Mouse (Mus musculus): ENCODE measurements around the gene Snapc4. TPM values are rescaled to one million over a fixed set of nuclear protein-coding genes. Genes with fewer than 3 reads are reported as not detected.
"Not testable (repeated sequence)": the region's sequence is repeated elsewhere in the genome, so short reads cannot be mapped to it uniquely, and the experiment has no call there.

Gene Snapc4
- polyA plus RNA-seq (2017; shearing (Covaris generic)): 10 to 100 TPM; 20.1 to 24.4 TPM

DNA sequence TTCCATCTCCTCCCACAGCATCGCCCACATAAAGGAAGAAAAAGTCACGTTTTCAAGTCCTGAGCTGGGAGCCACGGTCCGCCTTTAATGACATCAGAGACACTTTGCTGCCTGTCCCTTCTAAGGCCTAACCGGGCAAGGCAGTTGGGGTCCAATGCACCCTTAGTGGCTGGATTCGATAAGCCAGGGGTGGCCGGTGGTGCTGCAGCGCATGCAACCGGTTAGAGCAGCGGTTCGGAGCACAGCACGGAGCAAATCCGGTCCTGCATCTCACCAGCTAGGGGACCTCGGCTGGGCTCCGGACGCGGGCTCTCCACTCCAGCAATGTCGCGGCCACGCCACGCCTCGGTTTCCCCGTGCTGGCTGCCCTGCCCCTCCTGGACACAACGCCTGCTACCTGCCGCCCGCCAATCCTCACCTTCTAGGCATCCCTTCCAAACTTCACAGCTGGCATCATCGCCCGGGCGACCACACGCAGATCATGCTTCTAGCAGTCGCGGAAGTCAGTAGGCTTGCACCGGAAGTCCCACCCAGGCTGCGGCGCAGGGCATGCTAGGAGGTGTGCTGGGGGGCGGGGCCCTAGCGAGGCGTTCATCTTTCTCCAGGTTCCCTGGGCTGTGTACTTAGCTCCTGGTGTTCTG lies at the start of gene Snapc4:
TSS of gene Snapc4 (minus strand) at position 523 of the 641 bp plus-strand sequence.
- ATAC-seq: peak; percentile 100

DNA sequence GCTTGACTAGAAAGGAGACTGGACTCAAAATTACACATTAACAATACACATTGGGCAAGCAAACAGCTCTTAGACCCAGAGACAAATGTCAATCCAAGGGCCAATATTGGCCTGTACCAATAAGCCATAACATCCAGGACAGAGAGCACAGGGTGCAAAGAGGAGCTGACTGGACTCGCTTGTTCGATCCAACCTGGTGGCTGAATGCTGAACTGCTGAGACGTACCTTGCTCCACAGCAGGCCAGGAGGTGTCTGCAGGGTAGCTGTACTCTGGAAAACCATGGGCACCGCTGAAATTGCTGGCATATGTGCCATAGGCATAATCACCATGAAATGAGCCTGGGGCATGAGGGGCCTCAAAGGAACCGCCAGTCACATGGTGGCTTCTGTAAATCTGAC lies 49.4 kb upstream of the Snapc4 start:
- ATAC-seq: no peak

DNA sequence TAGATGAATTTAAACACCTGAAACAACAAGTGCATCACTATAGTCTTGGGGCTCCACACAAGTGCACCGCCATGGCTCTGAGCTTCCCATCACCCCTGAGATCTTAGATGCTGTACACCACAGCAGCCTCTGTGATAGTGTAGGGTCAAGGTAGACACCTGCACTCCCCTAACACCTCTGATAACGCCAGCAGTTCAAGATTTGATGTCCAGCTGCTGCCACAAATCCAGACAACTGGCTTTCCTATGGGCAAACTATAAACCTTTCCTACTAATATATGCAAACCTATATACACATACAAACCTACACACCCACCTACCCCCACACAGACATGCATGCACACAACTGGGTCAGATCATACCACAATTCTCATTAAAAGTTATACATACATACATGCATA lies 44.1 kb upstream of the Snapc4 start:
- no peak for ATAC-seq

DNA sequence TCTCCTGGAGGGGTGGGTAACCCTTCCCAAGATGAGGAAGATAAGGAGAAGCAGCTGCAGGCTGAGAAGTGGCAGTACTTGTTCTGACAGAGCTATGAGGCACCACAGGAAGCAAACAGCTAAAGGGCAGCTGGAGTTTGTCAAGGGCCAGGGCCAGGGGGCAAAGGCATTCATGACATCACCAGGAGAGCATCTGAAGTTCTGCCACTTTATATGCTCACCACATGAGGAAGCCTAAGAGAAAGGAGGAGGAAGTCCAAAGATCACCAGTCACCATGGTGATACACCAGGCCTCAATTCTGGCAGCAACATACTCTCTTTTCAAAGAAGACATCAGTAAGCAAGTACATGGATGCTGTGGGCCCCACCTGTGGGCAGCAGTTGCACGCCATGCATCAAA lies 42.6 kb upstream of the Snapc4 start:
- ATAC-seq: no peak

DNA sequence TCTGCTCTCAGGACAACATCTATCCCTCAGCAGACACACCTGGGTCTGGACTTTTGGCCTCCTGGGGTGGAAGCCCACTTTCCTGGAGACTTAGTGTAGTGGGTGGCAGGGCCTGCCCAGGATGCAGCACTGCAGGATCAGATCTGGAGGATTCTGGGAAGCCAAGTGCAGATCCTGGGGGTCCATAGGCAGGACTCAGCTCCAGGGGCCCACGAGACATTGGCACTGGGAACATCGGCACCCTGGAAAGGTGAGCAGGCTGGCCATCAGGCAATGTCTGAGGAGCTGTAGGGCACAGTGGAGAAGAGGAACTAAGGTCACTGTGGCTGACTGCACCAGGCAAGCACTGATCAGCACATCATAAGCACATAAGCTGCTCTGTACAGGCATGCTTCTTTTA lies 41.5 kb upstream of the Snapc4 start:
- ATAC-seq: no peak

DNA sequence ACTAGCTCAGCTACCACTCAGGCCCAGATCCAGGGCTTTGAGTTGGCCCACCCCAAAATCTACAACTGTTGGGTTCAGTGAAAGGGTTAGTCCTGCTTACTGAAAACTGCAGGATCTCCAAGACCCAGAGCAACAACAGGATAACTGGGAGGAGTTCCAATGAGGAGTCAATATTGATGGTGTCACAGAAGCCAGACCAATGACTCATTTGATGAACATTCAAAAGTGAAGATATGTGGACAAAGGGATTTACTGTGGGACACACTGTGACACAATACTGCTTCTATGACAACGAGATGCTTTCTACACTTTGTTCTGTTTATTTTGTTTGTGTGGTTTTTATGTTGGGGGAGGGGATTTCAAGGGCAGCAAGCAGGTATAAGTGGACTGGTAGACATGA lies 37.7 kb upstream of the Snapc4 start:
- ATAC-seq: no peak

DNA sequence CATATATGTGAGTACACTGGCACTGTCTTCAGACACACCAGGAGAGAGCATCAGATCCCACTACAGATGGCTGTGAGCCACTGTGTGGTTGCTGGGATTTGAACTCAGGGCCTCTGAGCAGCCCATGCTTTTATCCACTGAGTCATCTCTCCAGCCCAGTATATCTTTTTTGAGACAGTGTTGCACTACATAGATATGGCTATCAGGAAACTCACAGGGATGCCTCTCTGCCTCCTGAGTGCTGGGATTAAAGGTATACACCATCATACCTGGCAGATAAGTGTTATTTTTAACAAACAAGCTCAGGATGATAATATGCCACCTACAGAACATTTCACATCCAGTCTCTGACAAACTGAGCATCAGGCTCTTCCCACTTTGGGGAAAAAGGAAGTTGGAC lies 36.6 kb upstream of the Snapc4 start:
- no peak for ATAC-seq

DNA sequence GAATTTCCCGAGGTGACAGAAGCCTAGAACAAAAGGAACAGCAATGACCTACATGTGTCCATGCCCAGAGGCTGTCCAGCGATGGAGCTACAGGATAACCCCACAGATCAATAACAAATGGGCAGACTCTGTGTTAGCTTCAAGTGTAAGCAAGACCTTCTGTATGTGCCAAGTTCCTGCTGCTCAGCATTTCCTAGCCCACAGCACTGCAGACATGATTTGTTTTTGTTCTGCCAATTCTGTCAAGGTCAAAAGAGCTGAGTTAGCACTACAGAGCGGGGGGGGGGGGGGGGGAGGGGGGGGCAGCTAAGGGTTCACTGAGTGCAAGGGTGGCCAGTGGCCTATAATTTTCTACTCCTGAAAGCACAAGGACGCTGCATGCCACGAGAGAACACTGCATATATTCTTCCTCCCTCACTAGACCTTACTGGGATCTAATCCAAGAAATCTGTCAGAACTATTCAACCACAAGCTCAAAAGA lies 30.5 kb upstream of the Snapc4 start:
- ATAC-seq: no peak

DNA sequence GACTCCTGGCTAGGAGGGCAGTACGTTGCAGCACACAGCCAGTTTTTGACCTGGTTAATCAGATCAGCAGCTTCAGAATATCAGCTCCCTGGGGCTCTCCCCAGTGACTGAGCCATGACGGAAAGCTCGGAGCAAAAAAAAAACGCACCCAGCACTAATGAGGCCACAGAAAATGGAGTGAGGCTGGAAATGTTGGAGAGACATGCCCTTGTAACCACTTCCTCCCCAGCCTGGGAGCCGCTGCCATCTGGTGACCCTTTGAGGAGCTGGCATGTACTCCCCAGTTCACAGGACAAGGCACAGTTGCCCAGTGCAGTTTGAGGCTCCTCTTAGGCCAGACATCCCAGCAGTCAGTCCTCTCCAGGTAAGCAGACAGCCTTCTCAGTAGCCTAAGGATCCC lies 29.6 kb upstream of the Snapc4 start:
- no peak for ATAC-seq

DNA sequence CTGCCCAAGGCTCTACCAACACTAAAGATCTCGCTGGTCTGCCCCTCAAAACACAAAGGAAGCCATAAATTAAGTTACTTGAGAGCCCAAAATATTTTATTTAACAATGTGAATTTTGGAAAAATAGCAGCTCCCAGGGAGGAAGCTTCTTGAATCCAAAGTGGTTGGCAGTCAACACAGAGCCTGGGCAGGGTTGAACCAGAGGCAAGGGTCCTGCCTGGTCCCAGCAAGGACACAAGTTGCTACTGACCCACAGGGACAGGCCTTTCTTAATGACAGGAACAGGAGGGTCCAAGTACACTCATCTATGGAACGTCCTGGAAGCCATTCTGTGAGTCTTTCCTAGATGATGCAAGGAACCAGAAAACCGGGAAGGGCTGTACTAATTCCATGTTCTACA lies 28.9 kb upstream of the Snapc4 start:
- ATAC-seq: no peak

DNA sequence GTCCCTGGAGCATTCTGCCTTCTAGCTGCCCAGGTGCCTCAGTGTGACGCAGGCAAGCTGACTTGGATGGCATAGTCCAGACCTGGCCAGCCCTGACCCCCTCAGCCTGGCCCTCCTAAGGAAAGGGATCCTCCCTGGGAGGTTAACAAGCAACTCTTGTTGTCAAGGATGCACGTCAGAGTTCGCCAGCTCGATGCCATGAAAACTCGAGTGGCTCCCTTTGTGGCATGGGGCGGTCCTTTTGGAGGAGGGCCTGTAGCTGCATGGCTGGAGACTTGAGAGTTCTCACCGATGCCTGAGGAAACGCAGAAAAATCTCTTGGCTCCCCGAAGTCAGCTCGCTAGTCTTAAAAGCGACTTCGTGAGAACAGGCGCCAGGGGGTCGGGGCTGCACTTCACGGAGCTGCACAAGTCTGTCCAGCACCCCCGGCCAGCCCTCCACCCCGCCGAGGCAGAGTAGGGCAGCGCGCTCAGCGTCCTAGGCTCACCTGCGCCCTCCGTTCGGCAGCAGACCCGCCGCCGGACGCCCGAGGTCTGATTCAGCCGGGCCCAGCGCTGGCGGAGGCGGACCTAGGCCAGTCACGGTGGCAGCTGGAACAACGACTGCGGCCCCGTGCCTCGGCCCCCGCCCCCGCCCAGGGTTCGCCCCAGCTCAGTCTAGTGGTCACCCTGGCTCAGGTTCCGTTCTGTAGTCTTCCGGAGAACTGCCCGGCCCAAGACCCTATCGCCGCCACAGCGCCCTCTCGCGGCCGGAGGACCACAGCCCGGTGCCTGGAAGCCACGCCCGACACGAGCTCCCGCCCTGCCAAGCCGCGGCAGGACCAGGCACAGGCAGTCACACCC lies 28.3 kb upstream of the Snapc4 start, which contains the start of gene Inpp5e:
TSS of gene Inpp5e (minus strand) at position 689 of the 842 bp plus-strand sequence.
- ATAC-seq: peak; percentile 90

DNA sequence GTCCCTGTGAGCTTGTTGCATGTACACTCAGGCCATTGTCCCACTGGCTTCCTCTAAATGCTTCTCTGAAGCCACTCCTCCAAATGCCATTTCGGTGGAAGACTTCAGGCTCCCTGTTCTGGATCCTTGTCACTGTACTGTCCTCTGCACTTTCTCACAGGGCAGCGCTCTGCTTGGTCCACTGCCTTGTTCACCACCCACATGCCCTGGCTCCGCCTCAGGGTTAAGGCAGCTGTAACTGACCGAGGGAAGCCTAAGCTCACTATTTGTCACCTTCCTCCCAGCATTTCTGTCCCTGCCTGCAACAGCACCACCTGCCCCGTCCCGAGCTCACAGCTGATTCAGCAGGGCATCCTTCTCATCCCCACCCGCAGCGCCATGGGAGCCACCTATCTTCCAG lies 22.9 kb upstream of the Snapc4 start:
- no peak for ATAC-seq

DNA sequence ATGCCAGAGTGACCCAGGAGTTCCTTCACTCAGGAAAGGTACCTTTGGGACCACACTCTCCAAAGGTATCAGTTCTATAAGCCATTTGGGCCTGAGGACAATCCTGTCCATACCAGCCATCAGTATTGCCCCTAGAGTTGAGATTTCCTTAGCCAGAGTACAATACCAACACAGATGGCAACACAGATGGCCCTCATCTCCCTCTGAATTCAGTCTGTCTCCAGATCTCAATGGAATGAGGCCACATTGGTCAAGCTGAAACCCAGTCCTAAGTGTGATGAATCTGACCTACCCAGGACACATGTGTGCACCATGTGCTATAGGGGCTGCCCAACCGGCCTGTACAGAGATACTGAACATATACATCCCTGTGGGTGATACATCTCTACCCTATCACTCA lies 21.8 kb upstream of the Snapc4 start:
- ATAC-seq: no peak

DNA sequence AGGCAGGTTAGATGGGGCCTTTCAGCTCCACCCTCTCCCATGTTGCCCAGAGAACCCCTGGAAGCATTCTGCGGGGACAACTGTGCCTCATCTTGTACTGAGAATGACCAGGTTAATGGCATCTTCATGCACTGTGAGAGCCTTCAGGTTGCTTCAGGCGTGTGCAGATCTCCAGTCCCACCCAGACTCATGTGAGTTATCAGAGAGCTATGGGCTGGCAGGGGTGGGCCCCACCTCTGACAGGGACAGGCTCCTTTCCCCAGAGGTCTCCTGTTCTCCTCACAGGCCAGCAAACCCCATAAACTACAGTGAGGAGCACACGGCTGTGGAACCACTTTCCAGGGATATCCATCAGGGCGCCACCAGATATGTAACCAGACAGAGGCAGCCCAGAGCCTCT lies 20.6 kb upstream of the Snapc4 start:
- no peak for ATAC-seq

DNA sequence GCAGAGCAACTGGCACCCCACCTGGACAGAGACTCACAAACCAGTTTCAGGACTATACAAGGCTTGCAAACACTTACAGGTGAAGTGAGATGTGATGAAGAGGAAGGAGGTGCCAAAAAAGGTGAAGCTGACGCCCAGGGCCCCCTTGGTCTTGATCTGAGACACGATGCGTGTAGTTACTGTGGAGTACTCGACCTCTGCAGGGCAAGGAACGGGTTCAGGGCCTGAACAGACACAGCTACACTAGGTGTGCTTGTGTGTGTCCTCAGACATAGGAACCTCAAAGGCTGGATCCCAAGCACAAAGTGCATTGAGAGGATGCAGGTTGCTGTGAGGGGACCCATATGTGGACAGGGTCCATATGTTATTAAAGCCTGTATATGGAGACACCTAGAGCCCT lies 19.8 kb upstream of the Snapc4 start:
- ATAC-seq: no peak

DNA sequence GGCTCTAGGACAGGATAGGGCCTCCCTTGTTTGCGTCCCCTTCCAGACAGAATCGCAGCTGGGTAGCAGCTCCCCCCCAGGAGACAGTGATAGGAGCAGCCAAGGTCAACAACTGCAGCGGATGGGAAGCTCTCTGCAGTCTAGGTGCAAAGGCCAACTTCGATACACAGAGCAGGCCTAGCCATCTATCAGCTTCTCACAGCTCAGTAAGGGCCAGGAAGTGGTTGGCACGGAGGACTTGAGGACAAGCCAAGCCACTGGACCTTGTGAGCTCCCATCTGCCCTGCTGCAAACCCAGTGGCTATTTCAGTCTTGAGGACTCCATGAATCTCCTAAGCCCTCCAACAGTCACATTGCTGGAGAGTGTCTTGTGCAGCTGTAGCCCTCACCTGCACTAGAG lies 19.2 kb upstream of the Snapc4 start:
- ATAC-seq: no peak

DNA sequence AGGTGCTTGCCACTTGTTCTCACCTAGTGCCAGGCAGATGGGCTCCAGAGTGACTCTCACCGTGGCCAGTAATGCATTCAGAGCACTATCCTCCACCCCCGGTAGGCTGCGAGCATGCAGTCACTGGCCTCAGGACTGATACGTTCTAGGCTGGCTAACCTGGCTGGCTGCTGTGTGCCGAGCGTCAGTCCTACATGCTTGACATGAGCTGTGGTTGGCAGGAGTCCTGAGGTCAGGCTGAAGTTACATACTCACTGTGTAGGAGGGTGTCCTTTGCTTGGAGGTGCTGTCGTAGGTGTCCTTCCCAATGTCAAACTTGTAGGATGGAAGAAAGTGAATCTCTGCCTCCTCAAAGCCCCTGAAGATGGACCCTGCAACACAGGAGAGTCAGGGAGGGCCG lies 18.5 kb upstream of the Snapc4 start:
- no peak for ATAC-seq

DNA sequence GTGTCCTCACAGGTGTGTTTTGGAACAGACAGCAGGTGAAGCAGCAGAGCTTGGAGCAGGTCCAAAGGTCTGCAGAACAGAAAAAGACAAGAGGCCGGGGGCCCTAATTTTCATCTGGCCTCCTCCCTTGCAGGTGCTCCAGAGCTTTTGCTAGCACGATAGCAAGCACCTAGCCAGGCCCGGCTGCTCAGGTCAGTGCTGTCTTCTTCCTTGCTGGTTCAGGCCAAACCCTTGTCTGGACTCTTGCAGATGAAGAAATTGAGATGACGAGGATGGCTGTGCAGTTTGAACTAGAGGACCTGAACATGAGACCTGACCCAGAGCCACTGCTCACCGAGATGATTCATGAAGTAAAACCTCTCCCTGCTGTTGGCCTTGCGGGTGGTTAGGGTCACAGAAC lies 11.2 kb upstream of the Snapc4 start:
- no peak for ATAC-seq

DNA sequence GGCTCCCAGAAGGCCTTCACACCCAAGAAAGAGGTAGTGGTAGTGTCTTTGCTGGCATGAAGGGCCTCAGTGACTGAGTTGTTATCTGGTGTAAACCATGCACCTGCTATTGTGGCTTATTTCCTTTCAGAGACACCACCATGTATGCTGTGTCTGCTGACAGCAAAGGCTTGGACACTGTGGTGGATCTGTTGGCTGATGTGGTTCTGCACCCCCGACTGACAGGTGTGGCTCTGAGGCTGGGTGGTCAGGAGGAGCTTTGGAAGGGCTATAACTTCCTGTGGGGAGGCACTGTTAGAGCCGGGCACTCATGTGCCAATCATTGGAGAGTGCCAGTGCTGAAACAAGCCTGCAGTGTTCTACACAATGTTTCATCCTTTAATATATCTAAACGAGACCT lies 10.5 kb upstream of the Snapc4 start:
- no peak for ATAC-seq

DNA sequence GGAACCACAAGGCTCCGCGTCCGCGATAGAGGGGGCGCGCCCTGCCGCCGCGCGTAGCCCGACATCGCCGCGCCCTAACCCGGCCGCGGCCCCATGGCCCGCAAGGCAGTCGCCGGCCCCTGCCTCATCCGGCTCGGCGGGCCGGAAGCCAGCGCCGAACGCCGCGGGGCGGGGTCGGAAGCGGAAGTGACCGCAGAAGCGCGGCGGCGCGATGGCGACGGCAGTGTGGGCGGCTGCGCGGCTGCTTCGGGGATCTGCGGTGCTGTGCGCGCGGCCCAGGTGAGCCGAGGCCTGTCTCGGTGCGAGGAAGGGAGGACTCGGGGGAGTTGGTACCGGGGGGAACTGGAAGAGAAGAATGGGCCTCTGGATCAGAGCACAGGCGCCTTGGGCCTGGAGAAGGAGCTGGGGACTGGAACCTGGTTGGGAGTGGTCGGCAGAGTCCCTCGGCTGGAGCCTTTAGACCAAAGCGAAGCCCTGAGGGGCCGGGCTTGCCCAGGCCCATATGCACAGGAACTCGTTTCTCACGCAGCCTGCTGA lies 8.8 kb upstream of the Snapc4 start, which contains the start of the genes Entr1 and Pmpca:
TSS of gene Entr1 (minus strand) at position 163 of the 537 bp plus-strand sequence.
TSS of gene Pmpca (plus strand) at position 186 of the 537 bp plus-strand sequence.
- peak; percentile 89 for ATAC-seq

DNA sequence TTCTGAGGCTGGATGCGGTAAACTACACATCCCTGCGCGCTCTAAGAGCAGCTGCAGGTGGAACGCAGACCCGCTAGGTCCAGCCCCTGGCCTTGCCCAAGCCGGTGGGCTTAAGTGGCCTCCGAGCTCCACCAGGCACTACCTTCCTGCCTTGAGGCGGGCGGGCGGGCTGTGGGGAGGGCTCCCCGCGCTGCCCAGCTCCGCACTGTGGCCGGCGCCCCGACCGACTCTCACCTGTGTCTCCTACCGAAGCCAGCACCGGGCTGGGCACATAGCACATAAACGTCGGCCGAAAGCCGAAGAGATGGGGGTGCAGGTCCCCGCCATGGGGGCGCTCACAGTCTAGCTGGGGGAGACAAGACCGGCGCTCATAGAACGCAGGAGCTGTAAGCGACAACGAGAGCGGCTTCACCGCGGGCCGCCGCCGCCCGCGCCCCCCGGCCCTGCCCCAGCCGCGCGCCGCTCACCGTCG lies 8.3 kb upstream of the Snapc4 start:
- ATAC-seq: peak; percentile 7

DNA sequence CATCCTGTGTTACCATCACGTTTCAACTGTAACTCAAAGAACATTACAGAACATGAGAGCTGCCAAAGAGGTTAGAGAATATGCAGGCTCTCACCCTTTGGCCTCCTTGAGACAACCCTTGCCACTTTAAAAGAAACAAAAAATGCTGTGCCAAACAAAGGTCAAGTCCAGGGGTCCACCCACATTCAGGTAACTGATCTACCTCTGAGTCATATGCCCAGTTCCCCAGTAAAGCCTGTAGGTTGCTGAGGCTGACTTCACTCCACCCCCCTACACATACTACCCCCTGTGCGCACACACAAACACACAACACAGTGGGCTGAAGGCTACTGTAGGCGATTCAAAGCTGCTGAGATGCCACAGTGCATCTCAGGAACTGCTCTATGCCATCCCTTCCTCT lies 7.3 kb upstream of the Snapc4 start:
- no peak for ATAC-seq

DNA sequence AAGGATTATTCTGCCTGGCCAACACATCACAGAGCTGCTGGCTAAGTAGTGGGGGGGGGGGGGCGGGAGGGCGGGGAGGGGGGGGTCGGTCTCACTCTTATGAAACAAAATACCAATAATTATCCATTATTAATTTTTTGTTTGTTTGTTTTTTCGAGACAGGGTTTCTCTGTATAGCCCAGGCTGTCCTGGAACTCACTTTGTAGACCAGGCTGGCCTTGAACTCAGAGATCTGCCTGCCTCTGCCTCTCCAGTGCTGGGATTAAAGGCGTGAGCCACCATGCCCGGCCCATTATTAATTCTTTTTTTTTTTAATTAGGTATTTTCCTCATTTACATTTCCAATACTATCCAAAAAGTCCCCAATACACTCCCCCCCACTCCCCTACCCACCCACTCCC lies 418 bp upstream of the Snapc4 start:
- ATAC-seq: not testable (repeated sequence)

DNA sequence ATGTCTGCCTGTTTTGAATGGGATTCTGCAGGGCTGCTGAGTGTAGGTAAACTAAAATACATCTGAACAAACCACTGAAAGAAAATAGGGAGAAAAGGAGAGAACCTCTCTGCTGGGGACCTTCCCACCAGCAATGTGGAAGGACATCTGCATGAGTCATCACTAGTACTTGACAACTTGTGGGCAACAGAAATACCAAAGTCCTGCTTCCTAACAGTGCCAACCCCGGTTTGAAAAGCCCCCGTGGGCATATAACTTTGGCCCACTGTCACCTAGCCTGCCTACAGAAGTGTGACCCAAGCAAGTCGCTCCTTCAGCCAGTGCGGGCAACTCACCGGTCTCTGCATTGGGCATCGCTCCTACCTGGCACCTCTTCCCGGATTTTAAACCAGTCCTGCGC lies 8.1 kb downstream of the Snapc4 start:
- ATAC-seq: no peak

Data from activated CD4-positive, CD25-positive, alpha-beta regulatory T cell, adult 4 months (primary cell).